Mouse (Mus musculus): ENCODE results near the gene Zfp219. TPM values are rescaled to one million over a fixed set of nuclear protein-coding genes. Genes with fewer than 3 reads are reported as not detected.

Zfp219 gene
- total and polyA plus RNA-seq, 3 experiments: 36.3 to 46.9 TPM; not detected in 1

GRCm38 (mm10) chr14:52045966-52046565 lies 25.5 kb upstream of the Zfp219 start (continued):
- TF ChIP-seq MEF2A (IDR thresholded peaks at IDR 0.05; ENCODE audit: extremely low read depth, insufficient replicate concordance, low read depth, low read length, poor library complexity, severe bottlenecking): no peak

- Histone ChIP-seq H3K36me3 (ENCODE audit: control insufficient read depth in 1 of 2, insufficient read depth in 2 of 2, low read length in 2 of 2) (peaks cover 0 to 22% of the 10 kb centered on the region in 2 experiments; a peak in 2 of 4 replicates), H3K79me2 (ENCODE audit: control insufficient read depth, insufficient read depth, low read length, poor library complexity) (no peaks in the 10 kb centered on the region), H3K4me3 (ENCODE audit: control insufficient read depth in 1 of 2, insufficient read depth in 1 of 2, low read depth in 2 of 2, low read length in 2 of 2) (peak overlapping the region; percentile 23 to 48), H3K4me1 (ENCODE audit: control insufficient read depth in 1 of 2, insufficient read depth in 2 of 2, low read length in 2 of 2) (peaks cover 9 to 30% of the 10 kb centered on the region in 2 experiments), H3K27me3 (ENCODE audit: control insufficient read depth in 1 of 2, insufficient read depth in 2 of 2, low read length in 2 of 2) (no peaks in the 10 kb centered on the region), H3K9me3 (replicated peaks; ENCODE audit: insufficient read depth, low read length) (no peaks in the 10 kb centered on the region), H3K27ac (ENCODE audit: control insufficient read depth, low read depth, low read length) (peak overlapping the region; percentile 4; the same call in 1 of the 2 replicates), H3K9ac (ENCODE audit: control insufficient read depth, low read depth, low read length, poor library complexity, severe bottlenecking) (peak overlapping the region; percentile 53)
- DNase-seq (ENCODE audit: low read depth, low spot score): peak; percentile 86
- TF ChIP-seq JUND (IDR thresholded peaks at IDR 0.05; ENCODE audit: low read depth, low read length): no peak
- TF ChIP-seq BHLHE40 (IDR thresholded peaks at IDR 0.05; ENCODE audit: borderline replicate concordance, low read depth, low read length): no peak
- no peak for TF ChIP-seq POLR2A (IDR thresholded peaks at IDR 0.05; ENCODE audit: control insufficient read depth in 1 of 2, insufficient read depth in 1 of 2, low read depth in 1 of 2, low read length in 2 of 2, poor library complexity in 1 of 2)
- TF ChIP-seq KAT2A (conservative IDR thresholded peaks at IDR 0.05; ENCODE audit: low read depth, low read length): no peak
- TF ChIP-seq MYC (IDR thresholded peaks at IDR 0.05; ENCODE audit: low read depth, low read length): no peak
- TF ChIP-seq ETS1 (IDR thresholded peaks at IDR 0.05; ENCODE audit: low read depth, low read length): no peak; the same call in 1 of the 2 replicates
- TF ChIP-seq MEF2A (IDR thresholded peaks at IDR 0.05; ENCODE audit: extremely low read depth, insufficient replicate concordance, low read depth, low read length, poor library complexity, severe bottlenecking): no peak
- TF ChIP-seq ZNF384 (IDR thresholded peaks at IDR 0.05; ENCODE audit: low read depth, low read length): no peak
- 0 out of 2 replicates have a peak, but pooled peaks have one; percentile 24 for TF ChIP-seq MYB (IDR thresholded peaks at IDR 0.05; ENCODE audit: low read depth, low read length)
- peak; percentile 64; the same call in 1 of the 2 replicates for TF ChIP-seq GATA1 (IDR thresholded peaks at IDR 0.05; ENCODE audit: low read depth, low read length)
- no peak for TF ChIP-seq GABPA (IDR thresholded peaks at IDR 0.05; ENCODE audit: low read depth, low read length)
- no peak for TF ChIP-seq TCF12 (IDR thresholded peaks at IDR 0.05; ENCODE audit: low read depth, low read length)
- peak; percentile 52 to 54 for TF ChIP-seq EP300 (IDR thresholded peaks at IDR 0.05; ENCODE audit: low read depth in 1 of 2, low read length in 2 of 2)
- TF ChIP-seq MAZ (IDR thresholded peaks at IDR 0.05; ENCODE audit: low read depth, low read length): no peak
- no peak for TF ChIP-seq USF2 (IDR thresholded peaks at IDR 0.05; ENCODE audit: borderline replicate concordance in 1 of 2, insufficient read depth in 1 of 2, low read depth in 1 of 2, low read length in 2 of 2)
- TF ChIP-seq TAL1 (IDR thresholded peaks at IDR 0.05; ENCODE audit: low read length): 0 out of 2 replicates have a peak, but pooled peaks have one; percentile 19
- peak; percentile 51 for TF ChIP-seq SIN3A (IDR thresholded peaks at IDR 0.05; ENCODE audit: low read length)
- no peak for TF ChIP-seq RCOR1 (IDR thresholded peaks at IDR 0.05; ENCODE audit: low read depth, low read length)
- TF ChIP-seq CTCF (IDR thresholded peaks at IDR 0.05 in 2 of 3, conservative IDR thresholded peaks at IDR 0.05 in 1 of 3; ENCODE audit: control insufficient read depth in 1 of 3, insufficient read depth in 1 of 3, low read depth in 2 of 3, low read length in 3 of 3, poor library complexity in 1 of 3, severe bottlenecking in 1 of 3): peak; percentile 40 to 70 (median 69)
- TF ChIP-seq POLR2AphosphoS2 (IDR thresholded peaks at IDR 0.05; ENCODE audit: low read length): no peak
- TF ChIP-seq RAD21 (IDR thresholded peaks at IDR 0.05; ENCODE audit: low read depth, low read length): peak; percentile 62
- no peak for TF ChIP-seq UBTF (IDR thresholded peaks at IDR 0.05; ENCODE audit: borderline replicate concordance, insufficient read depth, low read depth, low read length)
- no peak for TF ChIP-seq NRF1 (IDR thresholded peaks at IDR 0.05; ENCODE audit: insufficient read depth, low read depth, low read length, poor library complexity, severe bottlenecking)
- TF ChIP-seq TBP (IDR thresholded peaks at IDR 0.05; ENCODE audit: low read depth, low read length): 0 out of 2 replicates have a peak, but pooled peaks have one; percentile 25
- TF ChIP-seq USF1 (IDR thresholded peaks at IDR 0.05; ENCODE audit: low read depth, low read length): 0 out of 2 replicates have a peak, but pooled peaks have one; percentile 13
- TF ChIP-seq E2F4 (IDR thresholded peaks at IDR 0.05; ENCODE audit: borderline replicate concordance, low read depth, low read length): no peak
- peak; percentile 58 for TF ChIP-seq SMC3 (IDR thresholded peaks at IDR 0.05; ENCODE audit: low read depth, low read length)
- no peak for TF ChIP-seq CHD2 (IDR thresholded peaks at IDR 0.05; ENCODE audit: low read length)
These were observed 24.6 kb upstream of the Zfp219 start for GRCm38 (mm10) chr14:52044901-52045678.

All from MEL (cell line).